In the genomic region with DNA sequence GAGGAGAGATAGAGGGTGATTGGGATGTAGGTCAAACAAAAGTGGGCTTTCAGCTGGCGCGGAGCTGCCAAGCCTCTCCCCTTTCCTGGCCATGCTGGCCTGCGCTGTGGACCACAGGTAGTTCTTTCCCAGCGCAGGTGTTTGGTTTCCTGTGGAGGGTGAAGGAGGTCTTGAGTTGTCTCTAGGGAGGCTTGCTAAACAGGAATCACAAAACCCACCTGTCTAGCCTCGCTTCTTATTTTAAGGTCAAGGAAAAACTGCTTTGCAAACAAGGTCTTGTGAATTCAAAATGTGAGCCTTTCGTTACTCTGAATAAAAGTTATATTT, we compare ENCODE assay signal across 10 mouse cellular contexts.
DNase-seq lines count a peak whose midpoint lies in the region; ATAC-seq lines count a peak whose summit lies in the region.
"Had no signal": no experiment of that assay in that cellular context is flagged by ENCODE, and none has a peak within 500 bp of the region (broad histone marks: within the 10 kb centered on the region; RNA-seq: fewer than 3 reads in every experiment).

No protein-coding gene starts in this region.

- no peak; the same call in 1 of the 2 replicates for ATAC-seq in lung, embryonic 15.5 days (ENCODE audit: borderline replicate concordance, extremely low read depth, low FRiP score, low TSS enrichment)
- no peak for ATAC-seq in forebrain, embryonic 13.5 days
- no peak for ATAC-seq in neural tube, embryonic 14.5 days (ENCODE audit: low read depth)

- H3K4me3 ChIP-seq in lung, embryonic 15.5 days: no peak overlapping the region
- H3K4me3 ChIP-seq in forebrain, embryonic 13.5 days: peak overlapping the region; percentile 42; the same call in 1 of the 2 replicates
- H3K4me3 ChIP-seq in limb, embryonic 10.5 days: peak overlapping the region; percentile 52
- no peak overlapping the region for H3K4me3 ChIP-seq in neural tube, embryonic 14.5 days (ENCODE audit: low read depth, low read length)
- H3K4me3 ChIP-seq: myocyte had no signal

- peak overlapping the region; percentile 94 for H3K27ac ChIP-seq in lung, embryonic 15.5 days
- H3K27ac ChIP-seq in forebrain, embryonic 13.5 days: peak overlapping the region; percentile 15; the same call in 1 of the 2 replicates
- H3K27ac ChIP-seq in limb, embryonic 10.5 days: peak overlapping the region; percentile 92
- no peak overlapping the region; the same call in 1 of the 2 replicates for H3K27ac ChIP-seq in neural tube, embryonic 14.5 days (ENCODE audit: low read depth, low read length)

- H3K36me3 ChIP-seq in lung, embryonic 15.5 days: no peaks in the 10 kb centered on the region
- H3K36me3 ChIP-seq in forebrain, embryonic 13.5 days (ENCODE audit: poor library complexity, severe bottlenecking): no peaks in the 10 kb centered on the region
- H3K36me3 ChIP-seq in limb, embryonic 10.5 days: no peaks in the 10 kb centered on the region
- H3K36me3 ChIP-seq in neural tube, embryonic 14.5 days (ENCODE audit: control insufficient read depth, insufficient read depth, low read length): no peaks in the 10 kb centered on the region

- H3K9ac ChIP-seq in lung, embryonic 15.5 days: peak overlapping the region; percentile 55; the same call in 1 of the 2 replicates
- H3K9ac ChIP-seq in forebrain, embryonic 13.5 days: peak overlapping the region; percentile 71
- H3K9ac ChIP-seq in neural tube, embryonic 14.5 days (replicated peaks; ENCODE audit: low read depth, low read length): peak overlapping the region; percentile 68

- peak overlapping the region; percentile 62; the same call in 1 of the 2 replicates for H3K4me2 ChIP-seq in lung, embryonic 15.5 days
- H3K4me2 ChIP-seq in forebrain, embryonic 13.5 days: peak overlapping the region; percentile 67
- H3K4me2 ChIP-seq in neural tube, embryonic 14.5 days (ENCODE audit: low read depth, low read length): peak overlapping the region; percentile 68

- no peaks in the 10 kb centered on the region for H3K27me3 ChIP-seq in lung, embryonic 15.5 days
- 0 out of 2 replicates have a peak, but pooled peaks cover 3% of the 10 kb centered on the region for H3K27me3 ChIP-seq in forebrain, embryonic 13.5 days
- H3K27me3 ChIP-seq in limb, embryonic 10.5 days (ENCODE audit: low read depth, poor library complexity, severe bottlenecking): no peaks in the 10 kb centered on the region
- H3K27me3 ChIP-seq in neural tube, embryonic 14.5 days (ENCODE audit: control insufficient read depth, insufficient read depth, low read length): no peaks in the 10 kb centered on the region

- peaks cover 65% of the 10 kb centered on the region for H3K4me1 ChIP-seq in lung, embryonic 15.5 days
- H3K4me1 ChIP-seq in forebrain, embryonic 13.5 days: peaks cover 44% of the 10 kb centered on the region
- peaks cover 67% of the 10 kb centered on the region for H3K4me1 ChIP-seq in limb, embryonic 10.5 days
- peaks cover 23% of the 10 kb centered on the region for H3K4me1 ChIP-seq in neural tube, embryonic 14.5 days (ENCODE audit: control insufficient read depth, insufficient read depth, low read length)

- WGBS in lung, embryonic 15.5 days: 51% methylated on average over 6 of the region's 6 CpGs
- WGBS in forebrain, embryonic 13.5 days: 58% methylated on average over 6 of the region's 6 CpGs
- WGBS in limb, embryonic 10.5 days: 40% methylated on average over 6 of the region's 6 CpGs
- WGBS in neural tube, embryonic 14.5 days: 61% methylated on average over 6 of the region's 6 CpGs

- no peak for DNase-seq in lung, postnatal 36 days
- no peak for DNase-seq in limb, embryonic 10.5 days (ENCODE audit: low spot score)
- no peak for DNase-seq in layer of hippocampus, adult 8-10 months (ENCODE audit: low spot score in 2 of 2)
- DNase-seq in gastrocnemius, postnatal 4 days (ENCODE audit: low spot score in 2 of 2): no peak
- no peak for DNase-seq in adrenal gland, adult 2 months
- DNase-seq: thymus, postnatal 25 days had no signal

- H3K9me3 ChIP-seq in lung, embryonic 15.5 days: no peaks in the 10 kb centered on the region
- H3K9me3 ChIP-seq in forebrain, embryonic 13.5 days (replicated peaks): no peaks in the 10 kb centered on the region
- H3K9me3 ChIP-seq in limb, embryonic 10.5 days (replicated peaks): no peaks in the 10 kb centered on the region; the same call in 1 of the 2 replicates
- no peaks in the 10 kb centered on the region for H3K9me3 ChIP-seq in neural tube, embryonic 14.5 days (ENCODE audit: control insufficient read depth, low read length)

Comparison
In these comparisons a context has a peak if more than half of its experiments do, and no peak if none do; other contexts are left out.
1. H3K4me3 ChIP-seq: peak in forebrain, embryonic 13.5 days (single experiment) and limb, embryonic 10.5 days (single experiment); none in lung, embryonic 15.5 days (single experiment) and neural tube, embryonic 14.5 days (single experiment).
2. Peak in every context shown above with its lines, with median percentiles within 50 percentile points of each other: H3K4me2 ChIP-seq and H3K9ac ChIP-seq.